Mouse (Mus musculus) naive thymus-derived CD4-positive, alpha-beta T cell, adult 2 months (primary cell): ENCODE measurements around the gene Mef2d.
A peak's percentile ranks its signal among the peaks of the same experiment; 100 is the strongest.
"Not testable (repeated sequence)": the region's sequence is repeated elsewhere in the genome, so short reads cannot be mapped to it uniquely, and the experiment has no call there.

Experiments
- DNase-seq: peaks from one replicate; pipeline ENCODE4 v3.0.0-alpha.2; 2011; ENCODE audit warnings: low read depth

Gene Mef2d

GRCm38 (mm10) chr3:88150061-88150998 is 8.2 kb downstream of the Mef2d start:
- DNase-seq, result peak; percentile 51

- no peak for DNase-seq
These were observed 8.8 kb downstream of the Mef2d start for GRCm38 (mm10) chr3:88150999-88151364.

GRCm38 (mm10) chr3:88152056-88152455 is 9.9 kb downstream of the Mef2d start:
- DNase-seq, result peak; percentile 41

- DNase-seq, result no peak
These were observed 11.3 kb downstream of the Mef2d start for GRCm38 (mm10) chr3:88153290-88154011.

- no peak for DNase-seq
These were observed 12.1 kb downstream of the Mef2d start for GRCm38 (mm10) chr3:88154236-88154635.

GRCm38 (mm10) chr3:88156817-88157216 is 14.6 kb downstream of the Mef2d start:
- DNase-seq, result no peak

GRCm38 (mm10) chr3:88157771-88158597 is 15.8 kb downstream of the Mef2d start:
- peak; percentile 61 for DNase-seq

- no peak for DNase-seq
These were observed 16.8 kb downstream of the Mef2d start for GRCm38 (mm10) chr3:88158991-88159390.

- DNase-seq, result no peak
These were observed 18.7 kb downstream of the Mef2d start for GRCm38 (mm10) chr3:88160856-88161255.

- DNase-seq, result no peak
These were observed 20.1 kb downstream of the Mef2d start for GRCm38 (mm10) chr3:88162259-88162658.

- DNase-seq, result no peak
These were observed 20.6 kb downstream of the Mef2d start for GRCm38 (mm10) chr3:88162811-88163210.

GRCm38 (mm10) chr3:88163847-88164246 is 21.7 kb downstream of the Mef2d start:
- DNase-seq, result no peak

- no peak for DNase-seq
These were observed 22.1 kb downstream of the Mef2d start for GRCm38 (mm10) chr3:88164263-88164662.

GRCm38 (mm10) chr3:88166056-88166455 is 23.9 kb downstream of the Mef2d start:
- no peak for DNase-seq

- DNase-seq, result no peak
These were observed 28.2 kb downstream of the Mef2d start for GRCm38 (mm10) chr3:88170361-88170760.

GRCm38 (mm10) chr3:88172440-88172839 is 30.3 kb downstream of the Mef2d start:
- DNase-seq, result no peak

GRCm38 (mm10) chr3:88173375-88173774 is 31.2 kb downstream of the Mef2d start:
- DNase-seq, result peak; percentile 78

- DNase-seq, result no peak
These were observed 32.7 kb downstream of the Mef2d start for GRCm38 (mm10) chr3:88174894-88175293.

GRCm38 (mm10) chr3:88177106-88177505 is 34.9 kb downstream of the Mef2d start:
- no peak for DNase-seq

- peak; percentile 99 for DNase-seq
These were observed 35.6 kb downstream of the Mef2d start for GRCm38 (mm10) chr3:88177562-88178345.

- DNase-seq, result not testable (repeated sequence)
These were observed 36.2 kb downstream of the Mef2d start for GRCm38 (mm10) chr3:88178346-88178733.
